Mouse (Mus musculus): ENCODE data around the gene Plpp6.

Plpp6 gene

GRCm38 (mm10) chr19:28963842-28964551, at the start of gene Plpp6:
Gene Plpp6, plus strand, starts transcription at chr19:28963953.
- peak; percentile 82 for DNase-seq

GRCm38 (mm10) chr19:28914598-28914997, 49.2 kb upstream of the Plpp6 start:
- no peak for DNase-seq

- DNase-seq = no peak
Observed at GRCm38 (mm10) chr19:28915602-28916250, 48.0 kb upstream of the Plpp6 start.

- DNase-seq = no peak
Observed at GRCm38 (mm10) chr19:28916492-28916891, 47.3 kb upstream of the Plpp6 start.

- DNase-seq = no peak
Observed at GRCm38 (mm10) chr19:28917839-28918238, 45.9 kb upstream of the Plpp6 start.

- DNase-seq = no peak
Observed at GRCm38 (mm10) chr19:28926366-28926765, 37.4 kb upstream of the Plpp6 start.

- no peak for DNase-seq
Observed at GRCm38 (mm10) chr19:28927396-28927795, 36.4 kb upstream of the Plpp6 start.

- no peak for DNase-seq
Observed at GRCm38 (mm10) chr19:28929034-28929433, 34.7 kb upstream of the Plpp6 start.

- no peak for DNase-seq
Observed at GRCm38 (mm10) chr19:28934897-28935296, 28.9 kb upstream of the Plpp6 start.

GRCm38 (mm10) chr19:28940135-28940874, 23.4 kb upstream of the Plpp6 start:
- no peak for DNase-seq

GRCm38 (mm10) chr19:28941271-28941670, 22.5 kb upstream of the Plpp6 start:
- DNase-seq = no peak

- no peak for DNase-seq
Observed at GRCm38 (mm10) chr19:28946782-28947181, 17.0 kb upstream of the Plpp6 start.

GRCm38 (mm10) chr19:28947311-28947710, 16.4 kb upstream of the Plpp6 start:
- no peak for DNase-seq

GRCm38 (mm10) chr19:28951251-28951650, 12.5 kb upstream of the Plpp6 start:
- DNase-seq = no peak

GRCm38 (mm10) chr19:28963113-28963512, 640 bp upstream of the Plpp6 start:
- no peak for DNase-seq

GRCm38 (mm10) chr19:28963513-28963841, 276 bp upstream of the Plpp6 start:
- DNase-seq = no peak

- no peak for DNase-seq
Observed at GRCm38 (mm10) chr19:28964552-28964903, 775 bp downstream of the Plpp6 start.

- DNase-seq = no peak
Observed at GRCm38 (mm10) chr19:28967652-28968051, 3.9 kb downstream of the Plpp6 start, which contains the start of gene 4430402I18Rik. Gene 4430402I18Rik, minus strand, starts transcription at chr19:28967800.

GRCm38 (mm10) chr19:28968178-28968577, 4.4 kb downstream of the Plpp6 start:
- no peak for DNase-seq

GRCm38 (mm10) chr19:28969231-28969630, 5.5 kb downstream of the Plpp6 start:
- no peak for DNase-seq

GRCm38 (mm10) chr19:28970251-28970650, 6.5 kb downstream of the Plpp6 start:
- DNase-seq = no peak

- peak; percentile 63 for DNase-seq
Observed at GRCm38 (mm10) chr19:28974862-28975611, 11.3 kb downstream of the Plpp6 start.

GRCm38 (mm10) chr19:28982617-28983016, 18.9 kb downstream of the Plpp6 start:
- DNase-seq = no peak
